10 mouse cellular contexts compared by ENCODE assay signal in genomic region chr16:43505314-43505950, GRCm38 (mm10).
A peak's percentile ranks its signal among the peaks of the same experiment; 100 is the strongest.
DNase-seq lines count a peak whose midpoint lies in the region; ATAC-seq lines count a peak whose summit lies in the region.
"Had no signal": no experiment of that assay in that cellular context is flagged by ENCODE, and none has a peak within 500 bp of the region (broad histone marks: within the 10 kb centered on the region; RNA-seq: fewer than 3 reads in every experiment).

No protein-coding gene starts in this region.

- ATAC-seq in heart, embryonic 12.5 days (ENCODE audit: insufficient number of reproducible peaks, low FRiP score) = no peak
- ATAC-seq in embryonic facial prominence, embryonic 14.5 days (ENCODE audit: low read depth) = no peak

- H3K9me3 ChIP-seq in heart, embryonic 12.5 days (replicated peaks) = no peaks in the 10 kb centered on the region
- H3K9me3 ChIP-seq in embryonic facial prominence, embryonic 14.5 days (ENCODE audit: control insufficient read depth, low read length) = no peaks in the 10 kb centered on the region
- no peaks in the 10 kb centered on the region for H3K9me3 ChIP-seq in midbrain, embryonic 10.5 days (replicated peaks)
- H3K9me3 ChIP-seq: G1E; limb, embryonic 12.5 days had no signal

- H3K9ac ChIP-seq in heart, embryonic 12.5 days = peak overlapping the region; percentile 52
- no peak overlapping the region for H3K9ac ChIP-seq in embryonic facial prominence, embryonic 14.5 days (ENCODE audit: low read depth, low read length)
- H3K9ac ChIP-seq: limb, embryonic 12.5 days had no signal

- H3K27ac ChIP-seq in heart, embryonic 12.5 days (ENCODE audit: poor library complexity, severe bottlenecking) = peak overlapping the region; percentile 92
- H3K27ac ChIP-seq in embryonic facial prominence, embryonic 14.5 days (replicated peaks; ENCODE audit: low read depth, low read length) = peak overlapping the region; percentile 78
- H3K27ac ChIP-seq in midbrain, embryonic 10.5 days (replicated peaks) = peak overlapping the region; percentile 94

- DNase-seq in heart, postnatal 14 days = no peak
- DNase-seq in Muller cell, postnatal 12 days (ENCODE audit: inconsistent ontology term) = peak; percentile 32
- DNase-seq in embryonic facial prominence, embryonic 14.5 days (ENCODE audit: low spot score) = no peak
- no peak for DNase-seq in midbrain, embryonic 10.5 days (ENCODE audit: low spot score)
- no peak for DNase-seq in left cerebral cortex, postnatal 25 days (ENCODE audit: low spot score in 2 of 2)
- no peak for DNase-seq in layer of hippocampus, adult 8-10 months (ENCODE audit: low spot score in 2 of 2)
- no peak for DNase-seq in urinary bladder, postnatal 36 days (ENCODE audit: low spot score in 2 of 2)

- 35% methylated on average over 9 of the region's 9 CpGs for WGBS in heart, embryonic 12.5 days
- 42% methylated on average over 9 of the region's 9 CpGs for WGBS in embryonic facial prominence, embryonic 14.5 days
- 39% methylated on average over 9 of the region's 9 CpGs for WGBS in midbrain, embryonic 10.5 days

- intact Hi-C loops in heart, postnatal 14 days (cut with DNase I) = no loop called here
- intact Hi-C loops in left cerebral cortex, postnatal 25 days (cut with DNase I) = no loop called here

- no peaks in the 10 kb centered on the region for H3K36me3 ChIP-seq in heart, embryonic 12.5 days
- no peaks in the 10 kb centered on the region for H3K36me3 ChIP-seq in embryonic facial prominence, embryonic 14.5 days (ENCODE audit: control insufficient read depth, insufficient read depth, low read length)
- H3K36me3 ChIP-seq in midbrain, embryonic 10.5 days = no peaks in the 10 kb centered on the region
- H3K36me3 ChIP-seq: G1E; limb, embryonic 12.5 days had no signal

- H3K4me2 ChIP-seq in heart, embryonic 12.5 days = peak overlapping the region; percentile 67
- H3K4me2 ChIP-seq in embryonic facial prominence, embryonic 14.5 days (ENCODE audit: low read depth, low read length) = peak overlapping the region; percentile 49; the same call in 1 of the 2 replicates
- H3K4me2 ChIP-seq: limb, embryonic 12.5 days had no signal

- peaks cover 19% of the 10 kb centered on the region for H3K4me1 ChIP-seq in heart, embryonic 12.5 days (replicated peaks)
- H3K4me1 ChIP-seq in embryonic facial prominence, embryonic 14.5 days (ENCODE audit: control insufficient read depth, insufficient read depth, low read length) = peaks cover 16% of the 10 kb centered on the region
- H3K4me1 ChIP-seq in midbrain, embryonic 10.5 days = peaks cover 61% of the 10 kb centered on the region

- no peaks in the 10 kb centered on the region for H3K27me3 ChIP-seq in heart, embryonic 12.5 days (replicated peaks)
- H3K27me3 ChIP-seq in embryonic facial prominence, embryonic 14.5 days (replicated peaks; ENCODE audit: control insufficient read depth, insufficient read depth, low read length) = no peaks in the 10 kb centered on the region
- no peaks in the 10 kb centered on the region; the same call in 1 of the 2 replicates for H3K27me3 ChIP-seq in midbrain, embryonic 10.5 days (ENCODE audit: low read depth, poor library complexity, severe bottlenecking)

- H3K4me3 ChIP-seq in heart, embryonic 12.5 days = peak overlapping the region; percentile 14
- no peak overlapping the region for H3K4me3 ChIP-seq in embryonic facial prominence, embryonic 14.5 days (ENCODE audit: low read depth, low read length)
- H3K4me3 ChIP-seq in midbrain, embryonic 10.5 days = peak overlapping the region; percentile 68
- H3K4me3 ChIP-seq: limb, embryonic 12.5 days had no signal
